Comparison of ENCODE assay signal across 10 mouse cellular contexts in the genomic region with DNA sequence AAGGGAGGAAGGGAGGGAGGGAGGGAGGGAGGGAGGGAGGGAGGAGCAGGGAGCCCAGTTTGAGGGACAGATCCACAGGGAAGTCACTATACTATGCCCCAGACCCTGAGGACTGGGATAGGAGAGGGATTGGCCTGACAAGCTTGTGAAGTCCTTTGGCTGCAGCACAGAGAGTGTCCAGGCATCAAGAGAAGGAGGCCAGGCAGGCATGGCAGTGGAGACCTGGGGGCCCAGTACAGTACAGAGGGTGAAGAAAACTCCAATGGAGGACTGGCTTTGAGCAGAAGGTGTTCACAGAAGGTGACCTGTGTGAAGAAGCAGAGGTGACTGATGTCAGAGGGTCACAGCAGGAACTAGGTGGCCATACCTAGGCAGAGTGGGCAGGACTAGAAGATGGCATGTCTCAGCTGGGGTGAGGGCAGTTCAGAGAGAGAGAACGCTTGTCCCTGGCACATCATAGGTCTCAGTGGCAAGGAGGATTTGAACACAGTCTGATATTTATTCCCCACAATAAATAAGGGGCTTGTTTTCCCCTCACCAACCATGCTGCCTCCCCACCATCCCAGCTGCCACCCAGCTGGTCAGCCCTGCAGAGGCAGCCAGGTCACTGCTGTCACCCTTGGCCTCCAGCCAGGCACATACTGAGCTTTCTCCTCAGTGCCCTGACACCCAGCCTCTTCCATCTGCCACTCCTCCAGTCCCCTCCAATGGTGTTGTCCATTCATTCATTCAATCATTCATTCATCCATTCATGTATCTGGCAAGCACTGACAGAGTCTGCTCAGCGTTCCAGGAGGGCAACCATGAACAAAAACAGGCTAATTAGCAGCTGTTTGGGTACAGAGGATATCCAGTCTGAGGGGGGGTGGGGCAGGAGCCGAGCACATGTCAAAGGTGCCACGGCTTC. TPM values are rescaled to one million over a fixed set of nuclear protein-coding genes. Genes with fewer than 3 reads are reported as not detected.
DNase-seq lines count a peak whose midpoint lies in the region; ATAC-seq and TF ChIP-seq lines count a peak whose summit lies in the region.
"Had no signal": no experiment of that assay in that cellular context is flagged by ENCODE, and none has a peak within 500 bp of the region (broad histone marks: within the 10 kb centered on the region; RNA-seq: fewer than 3 reads in every experiment).

No protein-coding gene starts in this region.

- intact Hi-C loops in left cerebral cortex, adult 2 months (cut with DNase I): loop anchor here (5.0 kb wide), 2 partner anchors 36 to 121 kb away; a partner anchor contains a TSS

- H3K4me2 ChIP-seq in hindbrain, embryonic 12.5 days (replicated peaks): no peak overlapping the region

- no peaks in the 10 kb centered on the region for H3K9me3 ChIP-seq in hindbrain, embryonic 12.5 days (replicated peaks)

- H3K9ac ChIP-seq in hindbrain, embryonic 12.5 days: no peak overlapping the region

- peaks cover 40% of the 10 kb centered on the region for H3K4me1 ChIP-seq in cerebellum, adult 2 months (ENCODE audit: control insufficient read depth, insufficient read depth, low read length)
- peaks cover 21% of the 10 kb centered on the region for H3K4me1 ChIP-seq in hindbrain, embryonic 12.5 days

- DNase-seq in frontal cortex, postnatal 14 days (ENCODE audit: low spot score in 2 of 2): peak; percentile 34 to 64
- peak; percentile 74 to 82 for DNase-seq in cerebellum, adult 2 months
- peak in 1 of 2 experiments; percentile 63 for DNase-seq in left cerebral cortex, adult 2 months (ENCODE audit: extremely low spot score in 1 of 2, low spot score in 2 of 2)
- DNase-seq in retina, postnatal 1 day: peak; percentile 92
- no peak for DNase-seq in thymus, postnatal 25 days

- TF ChIP-seq CTCF in cerebellum, adult 2 months (IDR thresholded peaks at IDR 0.05; ENCODE audit: borderline replicate concordance, insufficient read depth, low read depth, low read length): no peak
- TF ChIP-seq CTCF in left cerebral cortex, adult 2 months (IDR thresholded peaks at IDR 0.05): no peak

- H3K27ac ChIP-seq in cerebellum, adult 2 months (ENCODE audit: insufficient read depth, low read length): no peak overlapping the region; the same call in 1 of the 2 replicates
- H3K27ac ChIP-seq in hindbrain, embryonic 12.5 days: peak overlapping the region; percentile 52; the same call in 1 of the 2 replicates
- H3K27ac ChIP-seq in left cerebral cortex, adult 2 months: peak overlapping the region; percentile 64
- H3K27ac ChIP-seq: macrophage had no signal

- H3K36me3 ChIP-seq in hindbrain, embryonic 12.5 days: no peaks in the 10 kb centered on the region

- 14% methylated on average over 4 of the region's 4 CpGs for WGBS in cerebellum, adult 2 months
- WGBS in hindbrain, embryonic 12.5 days: 40% methylated on average over 4 of the region's 4 CpGs

- no peak overlapping the region for H3K4me3 ChIP-seq in cerebellum, adult 2 months (replicated peaks; ENCODE audit: insufficient read depth, low read depth, low read length)
- H3K4me3 ChIP-seq in hindbrain, embryonic 12.5 days: no peak overlapping the region
- H3K4me3 ChIP-seq in left cerebral cortex, adult 2 months: no peak overlapping the region

- no peaks in the 10 kb centered on the region for H3K27me3 ChIP-seq in cerebellum, adult 2 months (ENCODE audit: control insufficient read depth, insufficient read depth, low read length)
- H3K27me3 ChIP-seq in hindbrain, embryonic 12.5 days: no peaks in the 10 kb centered on the region

- no peak for ATAC-seq in frontal cortex, adult (ENCODE audit: low TSS enrichment)
- peak; percentile 79 for ATAC-seq in hindbrain, embryonic 12.5 days (ENCODE audit: low FRiP score)
- ATAC-seq in granulocyte monocyte progenitor cell, adult 5-6 weeks (replicated peaks; ENCODE audit: poor library complexity, severe bottlenecking): no peak

- no peak for TF ChIP-seq POLR2A in cerebellum, adult 2 months (IDR thresholded peaks at IDR 0.05; ENCODE audit: borderline replicate concordance, insufficient read depth, low read length)

RNA-seq across cellular contexts. Expression of a gene that starts 36.9 kb away (rescaled TPM):
- polyA plus RNA-seq in cerebellum, adult 2 months (2012; rRNA removed): 6.7 and 6.8 TPM in 2 replicates
- polyA plus RNA-seq in hindbrain, embryonic 12.5 days (2016; fragmentation: Nextera tagmentation; extraction: Ambion mirVana): 5.3 and 6.7 TPM in 2 replicates
- total RNA-seq in left cerebral cortex, adult 2 months (2021): 10 to 100 TPM; 35.3 to 39.5 TPM
- 0.37 TPM in 1 of 2 replicates, not detected in the other for total RNA-seq in granulocyte monocyte progenitor cell, adult 5-6 weeks (2014; fragmentation: Nextera tagmentation)
- not detected in 2 replicates for total RNA-seq in granulocyte monocyte progenitor cell, adult 5-6 weeks (2017)
- polyA plus RNA-seq: heart, embryonic 14.5 days; macrophage had no signal

Comparison
In these comparisons a context has a peak if more than half of its experiments do, and no peak if none do; other contexts are left out.
1. RNA of a gene that starts 36.9 kb away (total RNA-seq): 35.3 to 39.5 TPM in left cerebral cortex, adult 2 months; 0.37 TPM in granulocyte monocyte progenitor cell, adult 5-6 weeks; every median in the first group is over 10 times any median in the second.